Mouse (Mus musculus): ENCODE data around the gene Emc9.

DNA sequence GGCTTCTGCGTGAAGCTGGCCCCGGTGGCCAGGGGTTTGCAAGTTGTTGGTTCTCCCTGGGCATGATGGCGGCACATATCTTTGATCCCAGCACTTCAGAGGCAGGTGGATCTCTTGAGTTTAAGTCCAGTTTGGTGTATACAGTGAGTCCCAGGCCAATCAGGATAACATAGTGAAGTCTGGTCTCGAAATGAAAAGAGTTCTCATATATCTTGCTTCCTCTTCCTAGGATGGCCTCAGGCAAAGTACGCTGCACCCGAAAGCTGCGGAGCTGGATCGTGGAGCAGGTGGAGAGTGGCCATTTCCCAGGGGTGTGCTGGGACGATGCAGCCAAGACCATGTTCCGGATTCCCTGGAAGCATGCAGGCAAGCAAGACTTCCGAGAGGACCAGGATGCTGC is 19.7 kb upstream of the Emc9 start:
- TF ChIP-seq CTCF (IDR thresholded peaks at IDR 0.05; ENCODE audit: control insufficient read depth, insufficient read depth, insufficient read length) (no peak), CEBPB (IDR thresholded peaks at IDR 0.05; ENCODE audit: low read depth) (no peak), MYOD1 (IDR thresholded peaks at IDR 0.05; ENCODE audit: control insufficient read depth, insufficient read length, low read depth) (no peak), MAX (IDR thresholded peaks at IDR 0.05) (no peak), MYOG (IDR thresholded peaks at IDR 0.05; ENCODE audit: control insufficient read depth, extremely low read depth, insufficient read length) (no peak), USF1 (IDR thresholded peaks at IDR 0.05; ENCODE audit: low read depth) (no peak), FOSL1 (IDR thresholded peaks at IDR 0.05; ENCODE audit: insufficient read depth, low read length, poor library complexity, severe bottlenecking) (no peak)
